Mouse (Mus musculus) stomach, embryonic 14.5 days (tissue): Measurements from ENCODE around the gene Dvl3. TPM values are rescaled to one million over a fixed set of nuclear protein-coding genes. Genes with fewer than 3 reads are reported as not detected.

Source experiments
- ATAC-seq: fragments of 200-750 bp; cut with Nextera tagmentation; 2 replicates; pipeline ENCODE4 v1.8.0; 2017; ENCODE audit warnings: low read depth, moderate TSS enrichment; ENCODE audit not compliant: insufficient number of reproducible peaks, insufficient read depth, low FRiP score
- H3K27ac ChIP-seq: fragments of 300-500 bp; sonication (generic); 2 replicates; pipeline ENCODE4 v1.5.1; 2014; ENCODE audit warnings: mild to moderate bottlenecking, low read length, moderate library complexity, mixed read lengths
- H3K27me3 ChIP-seq: fragments of 300-500 bp; sonication (generic); 2 replicates; pipeline ENCODE4 v1.6.1; 2014; ENCODE audit warnings: low read length, control low read depth, mixed read lengths; ENCODE audit not compliant: control insufficient read depth, insufficient read depth
- H3K36me3 ChIP-seq: fragments of 300-500 bp; sonication (generic); 2 replicates; pipeline ENCODE4 v1.6.1; 2014; ENCODE audit warnings: mild to moderate bottlenecking, control low read depth, low read length, moderate library complexity, mixed read lengths; ENCODE audit not compliant: control insufficient read depth, insufficient read depth
- H3K4me1 ChIP-seq: fragments of 300-500 bp; sonication (generic); 2 replicates; pipeline ENCODE4 v1.6.1; 2014; ENCODE audit warnings: low read length, control low read depth, mixed read lengths; ENCODE audit not compliant: control insufficient read depth, insufficient read depth
- H3K4me2 ChIP-seq: fragments of 300-500 bp; sonication (generic); replicated peaks from 2 replicates; pipeline ENCODE4 v1.6.1; 2014; ENCODE audit warnings: low read depth, low read length, control low read depth
- H3K4me3 ChIP-seq: fragments of 300-500 bp; sonication (generic); 2 replicates; pipeline ENCODE4 v1.5.1; 2014; ENCODE audit warnings: low read depth, low read length, control low read depth
- H3K9ac ChIP-seq: fragments of 300-500 bp; sonication (generic); replicated peaks from 2 replicates; pipeline ENCODE4 v1.6.1; 2014; ENCODE audit warnings: low read depth, mild to moderate bottlenecking, control low read depth, low read length, moderate library complexity, mixed read lengths
- H3K9me3 ChIP-seq: fragments of 300-500 bp; sonication (generic); 2 replicates; pipeline ENCODE4 v1.6.1; 2016; ENCODE audit warnings: low read depth, low read length, control low read depth; ENCODE audit not compliant: control insufficient read depth
- WGBS: fragments of 180-500 bp; shearing (Covaris S2); extraction: QIAGEN DNeasy Blood & Tissue Kit; methylation state at CpG from one replicate; pipeline ENCODE4 v1.1.7; 2014; 5-methylcytosine and 5-hydroxymethylcytosine counted together
- polyA plus RNA-seq: library from polyadenylated mRNA; unstranded; fragments of >200 nt; fragmentation: Nextera tagmentation; extraction: Ambion mirVana; gene quantifications from 2 replicates; pipeline ENCODE4 v1.2.1, GENCODE M21; 2014

Dvl3 gene
- polyA plus RNA-seq, 1 experiment from 2014 or later = 31.7 TPM

- no peak overlapping the region for H3K9ac ChIP-seq
- H3K4me2 ChIP-seq = no peak overlapping the region
- WGBS = 92% methylated on average over 20 of the region's 20 CpGs
- no peak overlapping the region for H3K4me3 ChIP-seq
- no peak for ATAC-seq
- H3K9me3 ChIP-seq = no peaks in the 10 kb centered on the region
- H3K4me1 ChIP-seq = no peaks in the 10 kb centered on the region
- H3K27me3 ChIP-seq = no peaks in the 10 kb centered on the region
- peaks cover 68% of the 10 kb centered on the region for H3K36me3 ChIP-seq
- no peak overlapping the region for H3K27ac ChIP-seq
These were observed 14.2 kb downstream of the Dvl3 start for GRCm38 (mm10) chr16:20530941-20531340.

- H3K9ac ChIP-seq = no peak overlapping the region; the same call in 1 of the 2 replicates
- H3K9me3 ChIP-seq = no peaks in the 10 kb centered on the region
- 47% methylated on average over 10 of the region's 10 CpGs for WGBS
- H3K4me3 ChIP-seq = no peak overlapping the region
- H3K4me1 ChIP-seq = peaks cover 21% of the 10 kb centered on the region
- H3K27me3 ChIP-seq = no peaks in the 10 kb centered on the region
- H3K4me2 ChIP-seq = peak overlapping the region; percentile 14; the same call in 1 of the 2 replicates
- ATAC-seq = no peak
- peaks cover 51% of the 10 kb centered on the region for H3K36me3 ChIP-seq
- H3K27ac ChIP-seq = no peak overlapping the region
These were observed 18.0 kb downstream of the Dvl3 start for GRCm38 (mm10) chr16:20534617-20535295.

GRCm38 (mm10) chr16:20535296-20536080, 18.7 kb downstream of the Dvl3 start, which contains the start of gene Ap2m1:
Gene Ap2m1 (plus strand): TSS chr16:20535478.
- no peaks in the 10 kb centered on the region for H3K9me3 ChIP-seq
- no peaks in the 10 kb centered on the region for H3K27me3 ChIP-seq
- peak within 1 kb of the TSS; percentile 92 for H3K4me2 ChIP-seq
- peak within 1 kb of the TSS; percentile 73; the same call in 1 of the 2 replicates for H3K27ac ChIP-seq
- H3K9ac ChIP-seq = peak within 1 kb of the TSS; percentile 75
- whole genome bisulfite sequencing = under 1% methylated on average over 49 of the region's 52 CpGs
- H3K4me3 ChIP-seq = peak within 1 kb of the TSS; percentile 75
- peaks cover 21% of the 10 kb centered on the region for H3K4me1 ChIP-seq
- peaks cover 52% of the 10 kb centered on the region for H3K36me3 ChIP-seq
- ATAC-seq = peak; percentile 98

- peaks cover 52% of the 10 kb centered on the region for H3K36me3 ChIP-seq
These were observed 19.4 kb downstream of the Dvl3 start for GRCm38 (mm10) chr16:20536081-20536665.

GRCm38 (mm10) chr16:20537071-20537471, 20.3 kb downstream of the Dvl3 start:
- no peak for ATAC-seq
- H3K4me3 ChIP-seq = peak overlapping the region; percentile 75; the same call in 1 of the 2 replicates
- H3K27me3 ChIP-seq = no peaks in the 10 kb centered on the region
- no peak overlapping the region for H3K27ac ChIP-seq
- H3K9ac ChIP-seq = peak overlapping the region; percentile 8; the same call in 1 of the 2 replicates
- H3K4me1 ChIP-seq = peaks cover 21% of the 10 kb centered on the region
- 31% methylated on average over 5 of the region's 5 CpGs for WGBS
- H3K36me3 ChIP-seq = peaks cover 52% of the 10 kb centered on the region
- H3K9me3 ChIP-seq = no peaks in the 10 kb centered on the region
- H3K4me2 ChIP-seq = peak overlapping the region; percentile 92

More at GRCm38 (mm10) chr16:20536081-20536665, 19.4 kb downstream of the Dvl3 start:
- Histone ChIP-seq H3K9me3 (no peaks in the 10 kb centered on the region), H3K4me3 (peak overlapping the region; percentile 75), H3K4me1 (peaks cover 21% of the 10 kb centered on the region), H3K27ac (no peak overlapping the region; the same call in 1 of the 2 replicates), H3K27me3 (no peaks in the 10 kb centered on the region), H3K4me2 (peak overlapping the region; percentile 92), H3K9ac (peak overlapping the region; percentile 75)
- WGBS = 29% methylated on average over 9 of the region's 9 CpGs
- ATAC-seq = no peak

GRCm38 (mm10) chr16:20537601-20538320, 21.0 kb downstream of the Dvl3 start:
- Histone ChIP-seq H3K9me3 (no peaks in the 10 kb centered on the region), H3K27ac (no peak overlapping the region), H3K27me3 (no peaks in the 10 kb centered on the region), H3K4me2 (peak overlapping the region; percentile 92), H3K9ac (peak overlapping the region; percentile 8; the same call in 1 of the 2 replicates), H3K4me3 (peak overlapping the region; percentile 75; the same call in 1 of the 2 replicates), H3K36me3 (peaks cover 54% of the 10 kb centered on the region), H3K4me1 (peaks cover 21% of the 10 kb centered on the region)
- WGBS = 43% methylated on average over 6 of the region's 6 CpGs
- ATAC-seq = no peak

- H3K36me3 ChIP-seq = peaks cover 62% of the 10 kb centered on the region
- H3K4me1 ChIP-seq = peaks cover 21% of the 10 kb centered on the region
- WGBS = 80% methylated on average over 3 of the region's 3 CpGs
- no peak overlapping the region for H3K4me3 ChIP-seq
- H3K27ac ChIP-seq = no peak overlapping the region
- no peak overlapping the region for H3K9ac ChIP-seq
- no peaks in the 10 kb centered on the region for H3K27me3 ChIP-seq
- no peak for ATAC-seq
- no peaks in the 10 kb centered on the region for H3K9me3 ChIP-seq
- H3K4me2 ChIP-seq = no peak overlapping the region
These were observed 22.9 kb downstream of the Dvl3 start for GRCm38 (mm10) chr16:20539649-20540048.

GRCm38 (mm10) chr16:20540438-20540837, 23.7 kb downstream of the Dvl3 start:
- WGBS = 79% methylated on average over 4 of the region's 4 CpGs
- H3K9me3 ChIP-seq = no peaks in the 10 kb centered on the region
- peaks cover 21% of the 10 kb centered on the region for H3K4me1 ChIP-seq
- no peak overlapping the region for H3K9ac ChIP-seq
- ATAC-seq = no peak
- no peak overlapping the region for H3K4me2 ChIP-seq
- H3K27ac ChIP-seq = no peak overlapping the region
- H3K27me3 ChIP-seq = no peaks in the 10 kb centered on the region
- H3K36me3 ChIP-seq = peaks cover 62% of the 10 kb centered on the region
- no peak overlapping the region for H3K4me3 ChIP-seq
